Comparison of ENCODE assay signal across 27 mouse cellular contexts in the genomic region with DNA sequence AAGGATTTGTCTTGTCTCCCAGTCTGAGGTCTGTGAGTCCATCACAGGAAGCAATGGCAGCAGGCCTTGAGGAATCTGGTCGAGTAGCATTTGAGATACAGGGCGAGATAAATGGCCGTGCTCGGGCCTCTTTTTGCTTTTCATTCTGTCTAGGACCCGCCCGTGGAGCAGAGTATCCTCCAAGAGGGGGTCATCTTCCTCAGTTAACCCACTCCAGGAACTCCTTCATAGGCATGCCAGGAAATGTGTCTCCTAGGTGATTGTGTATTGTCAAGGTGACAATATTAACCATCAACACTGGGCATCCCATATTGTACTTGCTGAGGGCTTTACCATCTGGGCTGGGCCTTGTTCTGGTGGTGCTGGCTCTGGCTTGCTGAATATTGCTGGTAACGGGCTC. TPM values are rescaled to one million over a fixed set of nuclear protein-coding genes. Genes with fewer than 3 reads are reported as not detected.
"Had no signal": no experiment of that assay in that cellular context is flagged by ENCODE, and none has a peak within 500 bp of the region (broad histone marks: within the 10 kb centered on the region; RNA-seq: fewer than 3 reads in every experiment).

Gene AC131692.1, plus strand, starts transcription at position 301 of the 400 bp plus-strand sequence.

- H3K9me3 ChIP-seq: heart, embryonic 13.5 days; heart, embryonic 15.5 days; kidney, embryonic 15.5 days had no signal

- H3K4me1 ChIP-seq: heart, embryonic 13.5 days; heart, embryonic 15.5 days; kidney, embryonic 15.5 days had no signal

- H3K4me2 ChIP-seq: heart, embryonic 11.5 days; heart, embryonic 13.5 days; heart, embryonic 15.5 days; hindbrain, embryonic 14.5 days; kidney, embryonic 15.5 days; liver, embryonic 11.5 days had no signal

- ATAC-seq: hindbrain, postnatal 0 days; intestine, embryonic 16.5 days had no signal

- H3K27me3 ChIP-seq: heart, embryonic 13.5 days; heart, embryonic 15.5 days; kidney, embryonic 15.5 days had no signal

- H3K4me3 ChIP-seq: heart, adult 2 months; heart, embryonic 13.5 days; heart, embryonic 15.5 days; kidney, embryonic 15.5 days had no signal

- DNase-seq: gastrocnemius, postnatal 14 days; gastrocnemius, postnatal 36 days; heart, adult 11 months; heart, adult 2 months; heart, postnatal 14 days; heart, postnatal 36 days; kidney, adult 11 months; kidney, adult 2 months; kidney, adult 9 months; kidney, postnatal 14 days; kidney, postnatal 36 days; layer of hippocampus, adult 9-11 months; layer of hippocampus, postnatal 36 days; left cerebral cortex, postnatal 4 days; liver had no signal

- H3K9ac ChIP-seq: heart, embryonic 13.5 days; heart, embryonic 15.5 days; hindbrain, embryonic 14.5 days; kidney, embryonic 15.5 days had no signal

- H3K27ac ChIP-seq: heart, adult 2 months; heart, embryonic 13.5 days; heart, embryonic 15.5 days; hindbrain, embryonic 14.5 days; hindbrain, postnatal 0 days; kidney, embryonic 15.5 days; kidney, postnatal 0 days had no signal

RNA-seq across cellular contexts. Expression of gene AC131692.1, which starts in this region (rescaled TPM):
- polyA plus RNA-seq: gonadal fat pad, adult 2 months; heart, adult 2 months; heart, postnatal 0 days; hindbrain, embryonic 14.5 days; hindbrain, postnatal 0 days; kidney, adult 2 months; kidney, postnatal 0 days; large intestine, adult 2 months had no signal
